Mouse (Mus musculus) ovary, adult 10 weeks (tissue): ENCODE results near the gene Plk2. TPM values are rescaled to one million over a fixed set of nuclear protein-coding genes. Genes with fewer than 3 reads are reported as not detected.

Experiments
- polyA plus RNA-seq: library from polyadenylated mRNA; stranded (reverse); fragments of 350-450 nt; fragmentation: Illumina TruSeq; extraction: RNeasy Lipid Tissue Mini Kit (QIAGEN cat#74804); gene quantifications from one replicate; pipeline ENCODE4 v1.2.3, GENCODE M21; 2014

The Plk2 gene
- polyA plus RNA-seq: 16.2 TPM

DNA sequence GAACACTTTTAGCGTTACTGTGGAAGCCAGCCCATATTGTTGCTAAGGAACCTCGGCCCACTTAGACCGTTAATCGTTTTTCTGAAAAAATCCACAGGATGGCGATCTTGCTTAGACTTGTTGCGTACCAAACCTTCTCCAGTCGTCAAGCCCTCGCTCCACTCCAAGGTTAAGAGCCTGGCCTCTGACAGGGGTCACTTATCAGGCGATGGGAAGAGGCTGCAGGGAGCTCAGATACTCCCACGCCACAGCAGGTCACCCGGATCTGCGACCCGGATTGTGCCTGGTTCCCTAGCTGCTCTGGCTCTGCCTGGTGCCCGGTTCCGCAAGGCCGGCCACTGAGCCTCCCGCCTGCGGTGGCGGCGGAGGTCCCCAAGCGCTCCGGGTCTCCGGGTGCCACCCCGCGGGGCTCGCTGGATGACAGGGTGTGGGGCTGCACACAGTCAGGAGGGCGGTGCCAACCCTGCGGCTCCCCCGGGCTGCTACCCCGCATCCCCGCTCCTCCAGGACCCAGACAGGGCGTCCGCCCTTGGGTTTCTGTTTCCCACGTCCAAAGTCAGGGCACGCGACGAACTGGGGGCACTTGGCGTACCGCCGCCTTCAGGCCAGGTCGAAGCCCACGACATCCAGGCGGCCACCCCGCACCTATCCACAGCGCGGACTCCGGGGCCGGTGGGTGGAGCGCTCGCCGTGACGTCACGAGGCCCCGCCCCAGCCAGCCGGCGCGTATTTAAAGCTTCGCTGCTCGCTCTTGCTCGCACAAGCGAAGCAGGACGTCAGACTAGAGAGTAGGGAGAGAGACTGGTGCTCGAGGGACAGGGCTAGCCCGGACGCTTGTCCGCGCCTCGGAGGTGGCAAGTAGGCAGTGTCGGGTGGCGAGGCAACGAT, at the start of gene Plk2:
Plk2 (plus strand) TSS at position 756 of the 888 bp plus-strand sequence.

DNA sequence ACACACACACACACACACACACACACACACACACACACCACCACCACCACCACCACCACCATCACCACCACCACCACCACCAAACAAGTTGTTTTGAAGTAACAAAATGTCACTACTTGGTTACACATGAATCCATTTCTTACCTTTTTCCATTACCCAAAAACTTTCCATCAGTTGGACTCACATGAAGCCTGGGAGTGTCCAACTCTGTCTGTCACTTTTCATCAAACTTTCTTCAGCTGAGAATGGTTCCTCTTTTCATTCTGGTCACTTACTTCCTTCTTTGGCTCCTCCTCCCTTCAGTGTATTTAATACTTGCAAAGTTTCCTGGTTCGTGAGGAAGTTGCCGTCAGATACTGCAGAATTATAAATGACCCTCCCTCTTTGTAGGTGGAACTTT, 37.9 kb upstream of the Plk2 start, which contains the start of gene Gapt:
Gapt (minus strand) TSS at position 259 of the 400 bp plus-strand sequence.

Other genes with a start within 250 kb of the Plk2 start
- not detected for gene Rab3c, start 114.0 kb upstream of the Plk2 start, polyA plus RNA-seq
- gene Gapt, start 37.8 kb upstream of the Plk2 start, polyA plus RNA-seq: 0.51 TPM